Mouse (Mus musculus) liver, adult (tissue): Measurements from ENCODE around the gene Xk.

Source experiments
- GATA4 ChIP-seq: IDR thresholded peaks from 2 replicates; pipeline ENCODE4 v1.6.1; 2014; ENCODE audit warnings: mild to moderate bottlenecking, low read length; ENCODE audit not compliant: insufficient replicate concordance

Xk gene

DNA sequence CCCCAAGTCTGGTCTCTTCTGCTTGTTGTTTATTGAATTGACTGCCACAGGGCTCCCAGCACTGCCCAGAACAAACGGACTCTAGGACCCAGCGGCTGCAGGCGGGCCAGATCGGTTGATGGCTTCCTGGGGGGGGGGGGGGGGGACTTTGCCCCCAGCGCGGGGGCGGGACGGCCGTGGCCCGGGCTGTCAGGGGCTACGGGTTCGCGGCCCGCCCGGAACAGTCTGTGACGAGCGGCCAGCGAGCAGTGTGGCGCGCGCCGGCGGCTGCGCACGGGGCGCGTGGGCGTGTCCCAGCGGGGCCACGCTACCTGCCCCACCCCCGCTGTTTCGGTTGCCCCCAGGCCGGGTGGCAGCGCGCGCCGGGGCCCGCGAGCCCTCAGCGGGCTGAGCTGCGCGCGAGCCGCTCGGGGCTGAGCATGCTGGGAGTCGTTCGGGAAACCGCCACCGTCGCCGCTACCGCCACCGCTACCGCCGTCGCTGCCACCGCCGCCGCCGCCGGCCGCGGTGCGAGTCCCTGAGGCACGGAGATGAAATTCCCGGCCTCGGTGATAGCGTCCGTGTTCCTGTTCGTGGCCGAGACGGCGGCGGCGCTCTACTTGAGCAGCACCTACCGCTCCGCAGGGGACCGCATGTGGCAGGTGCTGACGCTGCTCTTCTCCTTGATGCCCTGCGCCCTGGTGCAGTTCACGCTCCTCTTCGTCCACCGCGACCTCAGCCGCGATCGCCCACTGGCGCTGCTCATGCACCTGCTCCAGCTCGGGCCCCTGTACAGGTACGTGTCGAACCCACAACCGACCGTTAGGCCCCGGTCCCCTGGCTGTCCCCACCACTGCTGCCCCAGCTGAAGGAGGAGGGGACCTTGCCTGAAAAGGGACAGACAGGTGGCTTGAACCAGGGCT, at the start of gene Xk:
Xk (plus strand) TSS at position 297 of the 902 bp plus-strand sequence.
- no peak for TF ChIP-seq GATA4

DNA sequence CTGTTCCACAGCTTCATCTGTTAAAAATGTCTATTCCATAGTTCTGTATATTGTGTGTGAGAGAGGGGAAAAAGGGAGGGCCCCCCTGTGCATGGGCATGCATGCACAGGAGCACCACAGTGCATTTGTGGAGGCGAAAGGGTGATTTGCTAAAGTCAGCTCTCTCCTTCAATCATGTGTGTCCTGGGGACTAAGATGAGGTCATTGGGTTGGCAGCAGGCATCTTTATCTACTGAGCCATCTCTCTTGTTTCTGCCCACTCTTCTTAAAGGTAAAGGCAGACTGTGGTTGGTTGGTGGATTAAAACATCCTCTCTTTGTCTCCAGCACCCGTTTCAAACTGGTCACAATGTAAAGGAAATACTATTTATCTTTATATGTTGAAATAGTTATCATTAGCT, 45.5 kb upstream of the Xk start:
- TF ChIP-seq GATA4 = no peak

DNA sequence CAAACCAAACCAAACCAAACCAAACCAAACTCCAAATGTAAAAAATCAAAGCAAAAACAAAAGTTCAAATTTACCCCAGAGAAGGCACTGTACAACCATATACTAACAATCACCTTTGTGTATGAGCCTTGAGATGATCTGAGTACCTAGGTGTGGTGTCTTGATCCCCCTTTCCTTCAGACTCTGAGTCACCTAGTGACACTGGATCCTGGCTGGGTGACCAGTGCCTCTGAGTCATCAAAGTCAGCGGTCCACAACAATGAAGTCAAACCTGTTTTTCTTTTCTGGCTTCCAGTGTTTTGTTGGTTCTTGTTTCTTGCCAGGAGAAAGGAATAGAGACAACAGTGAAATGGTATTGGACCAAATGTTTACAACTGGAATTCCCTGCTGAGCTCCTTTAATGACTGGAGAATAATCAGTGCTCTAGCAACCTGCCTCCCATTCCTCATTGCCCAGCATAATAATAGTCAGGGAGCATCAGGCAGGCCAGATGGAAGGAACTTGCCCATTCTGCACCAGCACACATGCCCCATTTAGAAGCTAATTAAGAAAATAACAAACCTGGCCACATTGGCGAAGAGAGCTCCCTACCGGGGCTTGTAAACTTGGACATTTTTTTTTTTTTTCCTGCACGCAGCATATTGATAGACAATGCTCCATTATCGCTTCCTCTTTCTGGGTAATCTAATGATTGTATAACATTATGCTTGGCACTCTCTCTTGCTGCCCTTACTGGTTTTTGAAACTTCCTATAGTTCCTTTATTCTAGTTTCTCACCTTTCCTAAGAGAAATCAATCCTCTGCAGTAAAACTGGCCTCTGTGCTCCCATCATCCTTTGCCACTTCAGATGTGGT, 31.6 kb upstream of the Xk start:
- TF ChIP-seq GATA4 = no peak

DNA sequence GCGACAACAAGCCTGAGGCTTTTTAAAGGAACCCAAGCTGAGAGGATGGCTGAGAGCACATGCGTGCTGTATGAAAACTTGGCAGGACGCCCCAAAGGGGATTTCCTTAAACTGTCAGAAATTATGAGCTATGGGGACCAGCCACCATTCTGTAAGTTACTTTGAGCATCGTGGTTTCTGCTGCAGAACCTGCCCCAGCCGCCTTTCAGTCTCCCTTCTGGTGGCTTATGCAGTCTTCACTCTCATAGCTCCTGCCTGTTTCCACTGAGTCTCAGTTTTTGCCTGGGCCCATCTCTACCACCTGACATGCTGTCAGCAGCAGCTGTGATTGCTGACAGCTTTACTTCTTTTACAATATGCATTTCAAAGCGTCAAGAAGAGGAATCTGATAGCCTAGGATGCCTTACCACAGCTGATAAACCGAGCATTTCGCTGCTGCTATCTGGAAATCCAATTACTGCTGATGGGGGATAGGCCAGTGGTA, 29.1 kb upstream of the Xk start:
- no peak for TF ChIP-seq GATA4

DNA sequence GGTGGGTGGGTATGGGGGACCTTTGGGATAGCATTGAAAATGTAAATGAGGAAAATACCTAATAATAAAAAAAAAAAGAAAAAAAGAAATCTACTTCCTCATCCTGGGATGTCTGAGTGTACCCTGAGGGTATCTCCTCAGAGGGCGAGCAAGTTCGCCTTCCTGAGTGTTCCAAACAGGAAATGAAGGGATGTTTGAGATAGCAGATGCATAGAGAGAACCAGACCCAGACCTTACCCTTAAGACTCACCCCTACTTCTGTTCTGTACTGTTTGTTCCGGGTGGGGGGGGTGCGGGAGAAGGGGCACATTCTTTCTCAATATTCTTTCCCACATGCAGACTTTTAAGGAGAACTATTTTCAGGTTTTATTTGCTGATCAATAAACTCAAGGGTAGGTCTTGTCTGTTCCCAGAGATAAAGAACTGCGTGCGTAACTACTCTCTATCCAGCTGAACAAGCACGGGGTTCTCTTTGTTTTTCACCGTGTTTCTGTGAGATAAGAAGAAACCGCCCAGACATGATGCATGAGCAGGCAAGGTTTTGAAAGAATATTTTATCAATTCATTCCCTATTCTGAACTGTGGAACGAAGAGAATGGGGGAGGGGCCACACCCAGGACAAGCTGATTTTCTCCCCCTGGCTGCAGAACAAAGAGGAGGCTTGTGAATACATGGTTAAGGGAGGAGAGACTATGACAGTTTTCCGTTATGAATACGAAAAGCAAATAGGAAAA, 27.8 kb upstream of the Xk start:
- TF ChIP-seq GATA4 = no peak

DNA sequence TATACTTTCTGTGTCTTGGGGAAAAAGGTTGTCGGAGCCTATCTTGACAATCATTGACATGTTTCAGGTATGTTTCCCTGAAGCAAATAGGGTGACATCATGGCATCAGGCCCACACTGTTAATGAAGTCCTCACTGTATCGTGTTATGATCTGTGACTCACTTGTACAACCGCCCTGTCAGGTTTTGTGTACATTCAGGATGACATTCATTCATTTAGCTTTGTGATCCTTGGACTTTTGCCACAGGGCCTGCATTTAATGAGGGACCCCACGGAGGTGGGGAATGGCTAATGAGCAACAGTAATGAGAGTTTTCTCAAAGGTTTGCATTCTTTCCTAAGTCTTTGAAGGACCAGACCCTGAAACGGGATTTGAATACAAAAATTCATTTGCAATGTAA, 23.6 kb upstream of the Xk start:
- TF ChIP-seq GATA4 = no peak

DNA sequence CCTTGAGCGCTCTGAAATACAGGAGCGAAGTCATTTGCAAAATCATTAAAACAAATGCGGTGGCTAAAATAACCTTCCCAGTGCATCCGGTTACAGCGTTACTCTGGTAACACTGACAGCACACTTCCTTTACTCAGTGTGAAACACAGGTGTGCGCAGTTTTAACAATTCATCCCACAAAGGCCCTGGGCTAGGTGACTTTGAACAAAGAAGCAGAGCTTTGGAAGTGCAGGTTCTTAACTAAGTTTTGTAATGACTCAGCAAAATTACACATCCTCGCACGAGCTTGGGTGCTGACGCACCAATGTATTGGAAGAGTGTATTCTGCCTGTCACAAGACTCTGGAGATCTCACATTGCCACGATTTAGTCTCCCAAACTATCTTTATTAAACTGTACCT, 18.6 kb upstream of the Xk start:
- no peak for TF ChIP-seq GATA4

DNA sequence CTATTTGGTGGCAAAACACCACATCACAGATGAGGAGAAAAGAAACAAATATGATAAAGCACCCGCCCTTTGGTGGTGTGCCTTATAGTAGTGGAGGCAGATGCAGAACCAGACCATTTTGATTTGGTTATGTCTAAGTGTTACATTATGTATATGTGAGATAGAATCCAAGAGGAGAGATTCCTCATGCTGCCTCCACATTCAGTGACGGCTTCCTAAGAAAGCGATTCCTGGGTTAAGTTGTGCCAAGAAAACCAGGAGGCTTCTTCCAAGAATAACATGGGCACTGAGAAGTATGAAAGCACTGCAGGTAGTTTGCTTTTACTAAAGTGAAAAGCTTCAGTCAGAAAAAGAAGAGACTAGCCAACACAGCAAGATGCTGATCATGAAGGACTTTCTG, 17.7 kb upstream of the Xk start:
- TF ChIP-seq GATA4 = no peak

DNA sequence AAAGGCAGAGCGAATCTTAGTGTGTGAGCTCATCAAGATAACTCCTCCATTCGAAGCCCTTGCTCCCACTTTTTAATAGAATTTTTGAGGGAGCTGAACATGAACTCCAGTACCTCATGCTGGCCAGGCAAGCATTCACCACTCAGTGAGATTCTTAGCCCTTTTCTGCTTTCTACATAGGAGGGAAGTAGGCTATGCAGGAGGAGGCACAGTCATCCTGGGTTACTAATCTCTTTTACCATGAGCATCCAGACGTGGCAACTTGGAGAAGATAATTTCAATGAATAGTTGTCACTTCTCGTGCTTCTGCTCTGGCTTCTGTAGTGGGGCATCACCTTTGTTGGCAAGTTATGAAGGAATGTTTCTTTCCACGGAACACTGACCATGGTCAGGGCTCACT, 15.8 kb upstream of the Xk start, which contains the start of gene Gm14862:
Gm14862 (minus strand) TSS at position 134 of the 400 bp plus-strand sequence.
- TF ChIP-seq GATA4 = no peak

DNA sequence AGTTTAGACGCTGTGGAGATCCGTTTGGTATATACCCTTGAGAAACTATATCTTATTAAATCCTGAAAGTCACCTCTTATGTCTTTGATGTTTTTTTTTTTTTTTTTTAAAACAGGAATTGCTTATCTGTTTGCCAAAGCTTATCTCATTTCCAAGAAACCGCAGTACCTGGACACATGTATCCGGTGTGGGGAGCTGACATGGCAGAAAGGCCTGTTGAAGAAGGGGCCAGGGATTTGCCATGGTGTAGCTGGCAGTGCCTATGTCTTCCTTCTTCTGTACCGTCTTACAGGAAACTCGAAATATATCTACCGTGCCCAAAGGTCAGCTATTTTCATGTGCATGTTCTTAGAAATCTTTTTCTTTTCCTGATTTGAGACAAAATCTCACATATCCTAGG, 14.7 kb upstream of the Xk start:
- no peak for TF ChIP-seq GATA4

DNA sequence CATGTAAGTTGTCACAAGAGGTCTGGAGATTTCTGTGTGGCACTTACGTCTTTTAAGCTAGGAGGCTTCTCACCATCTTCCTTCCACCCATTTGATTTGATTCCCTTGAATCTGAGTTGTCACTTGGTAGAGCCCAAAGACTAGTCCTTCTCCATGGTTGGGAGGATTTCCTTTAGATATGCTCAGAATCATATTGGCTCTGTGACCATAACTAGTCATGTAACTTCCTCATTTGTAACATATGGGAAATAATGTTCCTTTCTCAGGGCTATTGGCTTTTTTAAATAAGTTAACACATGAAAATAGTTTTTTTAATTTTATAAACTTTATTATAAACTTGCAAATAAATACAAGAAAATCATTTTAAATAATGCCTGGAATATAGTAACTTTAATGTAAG, 13.3 kb upstream of the Xk start:
- TF ChIP-seq GATA4 = no peak

DNA sequence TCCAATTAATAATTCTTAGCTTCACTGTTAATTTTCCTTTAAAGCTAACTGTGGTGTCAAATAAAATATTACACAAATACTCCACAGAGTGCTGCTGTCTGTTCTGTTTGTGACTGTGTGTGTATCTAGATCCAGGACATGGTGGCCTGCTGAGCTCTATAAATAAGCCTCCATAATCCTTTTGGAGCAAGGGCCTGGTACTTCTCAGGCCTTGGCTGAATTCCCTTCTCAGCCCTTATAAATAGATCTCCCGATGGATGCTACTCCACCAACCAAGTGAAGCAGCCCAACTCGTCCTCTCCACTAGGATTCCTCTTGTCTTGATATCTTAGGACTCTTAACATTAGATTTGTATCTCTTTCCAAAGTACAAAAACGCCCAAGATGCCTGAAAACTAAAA, 1.4 kb upstream of the Xk start:
- TF ChIP-seq GATA4 = no peak

DNA sequence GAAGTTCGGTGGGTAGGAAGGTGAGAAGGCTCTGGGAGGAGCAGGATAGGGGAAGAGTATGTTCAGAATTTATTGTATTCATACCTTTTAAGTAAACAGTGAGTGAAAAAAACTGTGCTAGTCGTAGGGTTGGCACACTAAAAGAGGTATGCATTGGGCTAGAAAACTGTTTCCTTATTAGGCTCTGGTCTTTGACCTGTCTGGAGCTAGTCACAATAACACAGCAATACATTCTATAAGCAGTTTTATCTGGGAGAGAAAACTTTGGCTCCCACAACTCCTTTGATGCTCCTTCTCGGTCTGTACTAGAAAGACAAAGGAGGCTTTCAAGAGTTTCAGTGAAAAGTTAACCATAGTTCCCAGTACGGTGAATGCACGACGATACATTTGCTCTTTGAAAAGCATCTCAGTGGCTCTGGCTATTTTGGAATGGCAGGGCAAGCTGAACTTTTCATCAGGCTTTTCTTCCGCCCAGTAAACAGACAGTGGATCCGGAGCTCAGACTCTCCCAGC, 553 bp upstream of the Xk start:
- no peak for TF ChIP-seq GATA4

DNA sequence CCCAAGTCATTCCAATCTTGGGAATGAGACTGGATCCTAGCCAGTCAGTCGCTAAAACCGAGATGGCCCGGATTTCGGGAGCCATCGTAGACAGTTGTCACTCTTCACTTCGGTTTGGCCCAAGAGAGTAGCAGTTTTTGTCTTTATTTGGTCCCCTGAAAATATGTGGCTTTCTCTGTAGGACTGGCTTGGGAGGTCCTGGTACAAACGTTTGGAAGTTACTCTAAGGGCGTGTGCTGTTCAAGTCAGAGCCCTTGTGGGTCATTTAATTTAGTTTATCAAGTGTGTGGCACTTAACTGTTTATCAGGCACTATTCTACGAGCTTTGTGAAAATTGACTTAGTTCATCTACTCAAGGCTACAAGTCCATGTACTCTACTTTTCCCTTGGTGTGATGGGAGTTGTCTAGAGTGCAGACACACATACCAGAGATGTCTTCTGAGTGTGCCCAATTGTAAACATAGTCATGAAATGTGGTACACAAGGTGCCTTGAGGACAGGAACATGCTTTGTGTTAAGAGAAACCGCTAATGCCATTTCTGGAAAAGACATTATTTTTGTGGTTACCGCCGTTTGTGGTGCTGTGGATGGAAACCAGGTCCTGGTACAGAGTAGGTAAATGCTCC, 934 bp downstream of the Xk start:
- TF ChIP-seq GATA4 = no peak

DNA sequence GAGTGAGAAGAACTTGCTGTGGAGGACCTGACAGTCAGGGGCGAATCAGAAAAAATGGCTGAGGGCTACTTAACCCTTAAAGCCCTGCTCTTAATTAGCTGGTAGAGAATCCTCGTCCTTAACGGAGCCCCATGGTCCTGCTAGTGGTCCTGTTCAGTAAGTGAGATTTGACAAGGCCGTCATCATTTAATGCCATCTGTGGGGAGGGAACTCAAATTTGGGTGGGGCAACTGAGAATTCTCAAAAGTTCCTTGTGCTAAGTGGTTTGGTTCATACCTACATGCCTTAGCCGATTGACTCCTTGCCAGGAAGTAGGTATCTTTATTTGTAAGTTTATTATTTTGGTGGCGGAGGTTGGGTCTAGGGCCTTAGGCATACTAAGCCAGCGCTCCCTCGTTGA, 1.8 kb downstream of the Xk start:
- no peak for TF ChIP-seq GATA4
